Mouse (Mus musculus) small intestine, adult 2 months (tissue): Measurements from ENCODE around the gene Anapc7. TPM values are rescaled to one million over a fixed set of nuclear protein-coding genes. Genes with fewer than 3 reads are reported as not detected.
A peak's percentile ranks its signal among the peaks of the same experiment; 100 is the strongest.

Source experiments
- H3K27ac ChIP-seq: fragments of 200-500 bp; 2 replicates; pipeline ENCODE4 v1.5.1; 2012; ENCODE audit warnings: low read depth, low read length, control low read depth, inconsistent platforms; ENCODE audit not compliant: insufficient read depth
- H3K27me3 ChIP-seq: fragments of 200-500 bp; 2 replicates; pipeline ENCODE4 v1.6.1; 2012; ENCODE audit warnings: mild to moderate bottlenecking, moderate library complexity, low read length, inconsistent platforms; ENCODE audit not compliant: control insufficient read depth, insufficient read depth
- H3K36me3 ChIP-seq: fragments of 200-500 bp; 2 replicates; pipeline ENCODE4 v1.6.1; 2012; ENCODE audit warnings: mild to moderate bottlenecking, low read length, control low read depth, inconsistent platforms; ENCODE audit not compliant: control insufficient read depth, insufficient read depth
- H3K4me1 ChIP-seq: fragments of 200-500 bp; 2 replicates; pipeline ENCODE4 v1.6.1; 2012; ENCODE audit warnings: low read length, inconsistent platforms, mixed read lengths; ENCODE audit not compliant: control insufficient read depth, insufficient read depth, insufficient read length
- H3K4me3 ChIP-seq: fragments of 200-500 bp; 2 replicates; pipeline ENCODE4 v1.5.1; 2012; ENCODE audit warnings: low read depth, mild to moderate bottlenecking, control low read depth, inconsistent platforms, low read length, moderate library complexity
- CTCF ChIP-seq: fragments of 200-500 bp; IDR thresholded peaks from 2 replicates; pipeline ENCODE4 v1.5.1; 2012; ENCODE audit warnings: low read depth, mild to moderate bottlenecking, control low read depth, inconsistent platforms, low read length, moderate library complexity, mixed read lengths; ENCODE audit not compliant: insufficient replicate concordance, insufficient read length; ENCODE audit errors: extremely low read depth
- POLR2A ChIP-seq: fragments of 200-500 bp; IDR thresholded peaks from 2 replicates; pipeline ENCODE4 v1.6.1; 2012; ENCODE audit warnings: low read depth, mild to moderate bottlenecking, control low read depth, inconsistent platforms, low read length, moderate library complexity
- WGBS: fragments of 180-500 bp; shearing (Covaris S2); methylation state at CpG from one replicate; pipeline ENCODE4 v1.1.7; 2018; 5-methylcytosine and 5-hydroxymethylcytosine counted together
- polyA plus RNA-seq: library from polyadenylated mRNA; depleted of rRNA; stranded (reverse); fragments of >200 nt; gene quantifications from 2 replicates; pipeline ENCODE4 v1.2.3, GENCODE M21; 2012

Anapc7 gene
- polyA plus RNA-seq, 1 experiment, result 17.2 TPM

DNA sequence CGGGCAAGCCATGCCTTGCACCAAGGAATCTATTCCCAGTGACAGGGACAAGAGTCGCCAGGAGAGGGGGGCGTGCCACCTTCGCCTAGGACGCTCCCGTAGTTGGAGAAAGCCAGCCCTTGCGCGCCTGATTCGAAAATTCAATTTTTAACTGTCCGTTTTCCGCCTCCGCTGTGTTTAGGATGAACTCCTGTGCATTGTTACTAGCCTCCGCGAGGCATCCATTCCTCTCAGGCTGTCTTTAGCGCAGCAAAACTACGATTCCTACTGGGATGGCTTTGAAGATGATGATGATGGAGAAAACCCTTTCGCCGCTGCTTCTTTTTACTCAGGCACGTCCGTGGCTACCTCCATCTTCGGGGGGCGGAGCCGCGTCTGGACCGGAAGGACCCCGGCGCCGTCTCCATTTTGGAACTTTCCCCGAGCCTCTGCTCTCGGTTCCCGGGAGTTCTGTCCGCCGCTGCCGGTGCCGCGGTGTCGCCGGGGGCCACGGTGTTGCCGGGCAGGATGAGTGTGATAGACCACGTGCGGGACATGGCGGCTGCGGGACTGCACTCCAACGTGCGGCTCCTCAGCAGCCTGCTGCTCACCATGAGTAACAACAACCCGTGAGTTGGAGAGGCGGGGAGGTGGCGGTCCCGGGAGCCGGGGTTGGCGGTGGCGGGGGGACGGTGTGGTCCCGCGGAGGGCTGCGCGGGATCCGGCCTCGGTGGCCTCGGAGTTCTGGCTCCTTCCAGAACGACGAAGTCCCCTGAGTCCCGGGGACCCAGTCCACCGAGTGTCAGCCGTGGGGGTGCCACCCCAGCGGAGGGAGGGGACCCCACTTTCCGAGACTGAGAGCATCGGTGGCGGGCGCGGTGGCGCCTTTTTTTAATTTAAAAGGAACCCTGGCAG lies 825 bp downstream of the Anapc7 start:
- Histone ChIP-seq H3K27me3 (no peaks in the 10 kb centered on the region), H3K27ac (peak overlapping the region; percentile 59), H3K36me3 (no peaks in the 10 kb centered on the region), H3K4me1 (peaks cover 9% of the 10 kb centered on the region), H3K4me3 (peak overlapping the region; percentile 92)
- WGBS, result under 1% methylated on average over 73 of the region's 73 CpGs
- TF ChIP-seq POLR2A, result no peak
- no peak for TF ChIP-seq CTCF

DNA sequence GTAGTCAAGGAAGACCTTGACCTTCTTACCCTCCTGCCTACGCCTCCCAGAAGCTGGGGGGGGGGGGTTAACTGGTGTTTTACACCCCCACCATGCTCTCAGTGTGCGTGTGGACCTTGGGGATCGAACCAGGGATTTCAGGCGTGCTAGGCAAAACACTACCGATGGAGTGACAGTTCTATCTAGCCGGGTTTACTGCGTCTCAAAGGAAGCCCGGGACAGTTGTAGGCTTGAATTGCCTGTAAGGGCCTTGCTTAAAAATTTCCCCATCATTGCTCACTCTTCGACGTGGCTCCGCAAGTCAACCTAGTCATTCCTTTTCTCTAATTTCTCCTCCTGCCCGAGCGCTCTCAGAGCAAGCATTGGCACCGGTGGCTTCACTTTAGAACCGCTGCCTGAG lies 1.6 kb downstream of the Anapc7 start:
- peak overlapping the region; percentile 92 for H3K4me3 ChIP-seq
- no peaks in the 10 kb centered on the region for H3K27me3 ChIP-seq
- WGBS, result 12% methylated on average over 15 of the region's 15 CpGs
- no peak for TF ChIP-seq POLR2A
- no peak for TF ChIP-seq CTCF
- peaks cover 3% of the 10 kb centered on the region for H3K36me3 ChIP-seq
- H3K27ac ChIP-seq, result no peak overlapping the region
- H3K4me1 ChIP-seq, result peaks cover 9% of the 10 kb centered on the region

DNA sequence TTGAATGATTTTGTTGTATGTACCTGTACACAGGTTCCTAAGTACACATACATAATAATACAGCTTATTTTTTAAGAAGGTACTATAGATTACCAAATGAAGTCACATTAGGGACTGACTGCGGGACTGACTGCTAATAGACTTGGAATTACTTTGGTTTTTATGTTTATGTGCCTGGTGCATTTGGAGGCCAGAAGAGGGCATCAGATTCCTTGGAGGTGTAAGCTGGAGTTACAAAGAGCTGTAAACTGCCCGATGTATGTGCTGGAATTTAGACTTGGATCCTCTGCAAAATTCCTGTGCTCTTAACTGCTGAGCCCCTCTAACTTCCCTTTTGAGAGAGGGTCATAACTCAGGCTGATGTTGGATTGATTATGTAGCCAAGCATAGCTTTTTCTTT lies 4.1 kb downstream of the Anapc7 start:
- H3K4me1 ChIP-seq, result peaks cover 9% of the 10 kb centered on the region
- WGBS, result 49% methylated on average over 2 of the region's 2 CpGs
- TF ChIP-seq CTCF (no peak), POLR2A (no peak)

DNA sequence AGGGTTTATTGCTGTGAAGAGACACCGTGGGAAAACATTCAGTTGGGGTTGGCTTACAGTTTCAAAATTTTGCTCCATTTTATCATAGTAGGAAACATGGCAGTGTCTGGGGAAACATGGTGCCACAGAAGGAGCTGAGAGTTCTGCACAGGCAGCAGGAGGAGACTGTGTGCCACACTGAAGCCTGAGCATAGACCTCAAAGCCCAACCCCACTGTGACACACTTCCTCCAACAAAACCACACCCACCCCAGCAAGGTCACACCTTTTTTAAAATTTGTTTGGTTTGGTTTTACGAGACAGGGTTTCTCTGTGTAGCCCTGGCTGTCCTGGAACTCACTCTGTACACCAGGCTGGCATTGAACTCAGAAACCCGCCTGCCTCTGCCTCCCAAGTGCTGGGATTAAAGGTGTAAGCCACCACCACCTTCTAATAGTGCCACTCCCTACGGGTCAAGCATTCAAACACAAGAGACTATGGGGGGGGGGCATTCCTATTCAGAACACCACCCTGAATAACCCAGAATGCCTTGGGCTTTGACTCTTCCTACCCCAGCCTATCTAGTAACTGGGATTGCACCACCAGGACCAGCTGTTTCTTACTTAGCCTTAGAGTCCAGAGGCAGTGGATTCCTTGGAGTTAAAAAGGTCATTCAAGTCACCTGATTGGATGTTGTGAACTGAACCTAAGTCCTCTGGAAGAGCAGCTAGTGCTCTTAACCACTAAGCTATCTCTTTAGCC lies 8.7 kb downstream of the Anapc7 start:
- H3K27me3 ChIP-seq, result no peaks in the 10 kb centered on the region
- no peak overlapping the region for H3K4me3 ChIP-seq
- 84% methylated on average over 4 of the region's 4 CpGs for WGBS
- H3K27ac ChIP-seq, result no peak overlapping the region
- H3K4me1 ChIP-seq, result no peaks in the 10 kb centered on the region
- peaks cover 57% of the 10 kb centered on the region for H3K36me3 ChIP-seq
- TF ChIP-seq CTCF (no peak), POLR2A (no peak)

More for the DNA sequence above, 4.1 kb downstream of the Anapc7 start:
- Histone ChIP-seq H3K27me3 (no peaks in the 10 kb centered on the region), H3K27ac (no peak overlapping the region), H3K4me3 (no peak overlapping the region), H3K36me3 (peaks cover 23% of the 10 kb centered on the region)

DNA sequence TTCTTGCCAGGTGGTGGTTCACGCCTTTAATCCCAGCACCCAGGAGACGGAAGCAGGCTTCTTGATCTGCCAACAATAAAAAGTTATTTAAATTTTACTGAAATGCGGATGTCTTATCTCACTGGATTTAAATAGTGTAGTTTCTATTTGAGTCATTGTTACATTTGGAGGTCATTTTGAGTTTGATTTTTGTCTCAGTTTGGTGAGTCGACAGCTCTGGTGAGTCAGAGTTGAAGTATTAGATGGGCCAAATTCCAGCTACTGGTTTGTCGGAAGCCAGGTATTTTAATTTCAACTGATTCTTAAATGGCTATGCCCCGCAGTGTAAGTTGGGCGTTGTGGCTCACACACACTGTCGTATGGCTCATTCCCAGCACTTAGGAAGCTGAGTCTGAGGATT lies 9.7 kb downstream of the Anapc7 start:
- H3K4me1 ChIP-seq, result no peaks in the 10 kb centered on the region
- 86% methylated on average over 8 of the region's 8 CpGs for WGBS
- no peaks in the 10 kb centered on the region for H3K27me3 ChIP-seq
- H3K36me3 ChIP-seq, result peaks cover 65% of the 10 kb centered on the region
- H3K27ac ChIP-seq, result no peak overlapping the region
- H3K4me3 ChIP-seq, result no peak overlapping the region
- TF ChIP-seq POLR2A, result no peak
- TF ChIP-seq CTCF, result no peak

DNA sequence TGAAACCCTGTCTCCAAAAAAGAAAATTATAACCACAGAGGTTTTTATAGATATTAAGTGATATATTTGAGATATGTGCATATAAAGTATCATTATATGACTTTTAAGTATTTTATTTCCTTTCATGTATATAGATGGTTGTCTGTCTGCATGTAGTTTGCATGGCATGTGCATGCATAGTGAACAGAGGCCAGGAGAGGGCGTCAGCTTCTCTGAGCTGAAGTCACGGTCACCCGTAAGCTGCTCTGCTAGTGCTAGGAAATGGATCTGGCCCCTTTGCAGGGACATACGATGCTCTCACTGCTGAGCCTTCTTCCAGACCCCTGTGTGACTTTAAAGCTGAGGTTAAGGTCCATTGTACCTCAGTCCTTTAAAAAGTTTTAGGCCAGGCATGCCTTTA lies 13.0 kb downstream of the Anapc7 start:
- WGBS, result 85% methylated on average over 4 of the region's 4 CpGs
- no peak overlapping the region for H3K4me3 ChIP-seq
- TF ChIP-seq POLR2A, result no peak
- TF ChIP-seq CTCF, result no peak
- no peaks in the 10 kb centered on the region for H3K4me1 ChIP-seq
- no peaks in the 10 kb centered on the region for H3K27me3 ChIP-seq
- H3K36me3 ChIP-seq, result peaks cover 79% of the 10 kb centered on the region
- no peak overlapping the region for H3K27ac ChIP-seq
